Mouse (Mus musculus): ENCODE data around the gene Galm. TPM values are rescaled to one million over a fixed set of nuclear protein-coding genes. Genes with fewer than 3 reads are reported as not detected.

The Galm gene
- polyA plus RNA-seq, 2 experiments: 11.7 to 13.7 TPM

DNA sequence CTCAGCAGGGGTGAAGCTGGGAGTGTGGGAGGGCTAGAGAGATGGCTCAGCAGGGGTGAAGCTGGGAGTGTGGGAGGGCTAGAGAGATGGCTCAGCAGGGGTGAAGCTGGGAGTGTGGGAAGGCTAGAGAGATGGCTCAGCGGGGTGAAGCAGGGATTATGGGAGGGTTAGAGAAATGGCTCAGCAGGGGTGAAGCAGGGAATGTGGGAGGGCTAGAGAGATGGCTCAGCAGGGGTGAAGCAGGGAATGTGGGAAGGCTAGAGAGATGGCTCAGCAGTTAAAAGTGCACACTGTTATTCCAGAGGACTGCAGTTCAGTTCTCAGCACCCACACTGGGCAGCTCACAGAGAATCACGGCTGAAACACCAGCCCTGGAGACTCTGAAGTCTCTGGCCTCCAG lies 26.4 kb downstream of the Galm start:
- DNase-seq (ENCODE audit: low spot score): no peak
- Histone ChIP-seq H3K27me3 (ENCODE audit: control insufficient read depth, insufficient read depth, low read length) (no peaks in the 10 kb centered on the region), H3K9ac (ENCODE audit: low read depth, low read length, severe bottlenecking) (no peak overlapping the region), H3K4me2 (replicated peaks; ENCODE audit: low read depth, low read length, severe bottlenecking) (no peak overlapping the region), H3K4me1 (ENCODE audit: control insufficient read depth, insufficient read depth, low read length) (no peaks in the 10 kb centered on the region), H3K36me3 (ENCODE audit: control insufficient read depth, insufficient read depth, low read length) (no peaks in the 10 kb centered on the region), H3K27ac (replicated peaks; ENCODE audit: low read depth, low read length) (no peak overlapping the region), H3K4me3 (replicated peaks; ENCODE audit: low read length) (no peak overlapping the region), H3K9me3 (ENCODE audit: control insufficient read depth, low read length) (no peaks in the 10 kb centered on the region)
- TF ChIP-seq POLR2A (IDR thresholded peaks at IDR 0.05; ENCODE audit: borderline replicate concordance, extremely low read depth, insufficient read depth, insufficient read length): no peak
- 75% methylated on average over 2 of the region's 2 CpGs for WGBS
- no peak for ATAC-seq (ENCODE audit: low FRiP score, low read depth)

DNA sequence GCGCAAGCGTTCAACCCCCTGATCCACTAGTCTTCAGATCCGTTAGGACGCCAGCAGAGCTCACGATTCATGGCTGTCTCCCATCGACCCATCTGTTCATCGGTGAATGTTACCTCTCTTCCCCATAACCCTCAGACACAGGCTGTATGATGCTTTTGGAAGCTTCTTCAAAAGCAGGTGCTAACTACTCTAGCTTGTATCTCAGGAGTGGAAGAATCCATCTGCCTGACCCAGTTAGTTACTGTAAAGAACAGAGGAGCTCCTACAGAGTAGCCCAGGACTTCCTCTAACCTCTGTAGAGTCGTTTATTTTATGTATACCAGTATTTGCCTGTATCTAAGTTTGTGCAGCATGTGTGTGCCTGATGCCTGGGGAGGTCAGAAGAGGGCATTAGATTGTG lies 29.6 kb downstream of the Galm start:
- TF ChIP-seq POLR2A (IDR thresholded peaks at IDR 0.05; ENCODE audit: borderline replicate concordance, extremely low read depth, insufficient read depth, insufficient read length): no peak
- Histone ChIP-seq H3K9me3 (ENCODE audit: control insufficient read depth, low read length) (no peaks in the 10 kb centered on the region), H3K4me1 (ENCODE audit: control insufficient read depth, insufficient read depth, low read length) (no peaks in the 10 kb centered on the region), H3K27me3 (ENCODE audit: control insufficient read depth, insufficient read depth, low read length) (no peaks in the 10 kb centered on the region), H3K36me3 (ENCODE audit: control insufficient read depth, insufficient read depth, low read length) (no peaks in the 10 kb centered on the region), H3K4me3 (replicated peaks; ENCODE audit: low read length) (no peak overlapping the region), H3K9ac (ENCODE audit: low read depth, low read length, severe bottlenecking) (no peak overlapping the region), H3K27ac (replicated peaks; ENCODE audit: low read depth, low read length) (no peak overlapping the region), H3K4me2 (replicated peaks; ENCODE audit: low read depth, low read length, severe bottlenecking) (no peak overlapping the region)
- 88% methylated on average over 8 of the region's 8 CpGs for WGBS
- no peak for ATAC-seq (ENCODE audit: low FRiP score, low read depth)
- no peak for DNase-seq (ENCODE audit: low spot score)

DNA sequence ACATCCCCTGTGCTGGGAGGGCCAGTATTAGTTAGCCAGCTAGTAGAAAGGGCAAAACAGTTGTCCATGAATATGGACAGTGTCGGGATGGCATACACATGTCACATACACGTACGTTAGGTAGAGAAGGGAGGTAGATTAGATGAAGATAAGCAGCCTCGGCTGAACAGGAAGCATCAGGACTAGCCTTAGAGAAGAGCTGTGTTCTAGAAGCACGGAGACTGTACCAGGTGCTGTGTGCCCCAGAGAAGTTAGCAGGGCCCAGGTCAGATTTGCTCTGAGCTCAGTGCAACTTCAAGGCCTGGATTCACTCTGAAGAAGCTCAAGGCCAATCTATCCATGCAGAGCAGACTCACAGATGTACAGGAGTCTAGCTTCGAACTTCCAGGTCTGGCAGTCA lies 30.2 kb downstream of the Galm start:
- TF ChIP-seq POLR2A (IDR thresholded peaks at IDR 0.05; ENCODE audit: borderline replicate concordance, extremely low read depth, insufficient read depth, insufficient read length): no peak
- H3K4me3 ChIP-seq (replicated peaks; ENCODE audit: low read length): no peak overlapping the region
- 90% methylated on average over 6 of the region's 6 CpGs for WGBS

DNA sequence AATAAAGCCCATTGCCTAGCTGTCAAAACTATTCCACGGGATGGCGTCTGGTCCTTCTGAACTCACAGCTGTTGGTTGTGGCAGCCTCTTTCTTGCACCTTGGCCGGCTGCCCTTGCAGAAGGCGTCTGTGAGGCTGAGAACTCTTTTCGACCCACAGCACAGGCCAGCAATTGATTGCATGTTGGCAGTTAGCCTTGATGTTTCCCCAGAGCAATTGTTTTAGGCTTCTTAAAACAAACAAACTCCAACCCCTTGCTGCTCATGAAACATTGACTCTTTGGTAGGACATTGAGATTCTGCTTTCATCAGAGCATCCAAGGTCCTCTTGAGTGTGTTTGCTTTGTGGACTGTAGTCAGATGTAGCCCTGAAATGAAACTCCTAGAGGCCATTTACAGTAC lies 33.2 kb downstream of the Galm start:
- H3K27me3 ChIP-seq (ENCODE audit: control insufficient read depth, insufficient read depth, low read length): no peaks in the 10 kb centered on the region
- no peak overlapping the region for H3K4me2 ChIP-seq (replicated peaks; ENCODE audit: low read depth, low read length, severe bottlenecking)
- H3K36me3 ChIP-seq (ENCODE audit: control insufficient read depth, insufficient read depth, low read length): no peaks in the 10 kb centered on the region
- no peak for ATAC-seq (ENCODE audit: low FRiP score, low read depth)
- 42% methylated on average over 5 of the region's 5 CpGs for WGBS
- no peak overlapping the region for H3K9ac ChIP-seq (ENCODE audit: low read depth, low read length, severe bottlenecking)
- H3K27ac ChIP-seq (replicated peaks; ENCODE audit: low read depth, low read length): no peak overlapping the region
- peaks cover 1% of the 10 kb centered on the region; the same call in 1 of the 2 replicates for H3K4me1 ChIP-seq (ENCODE audit: control insufficient read depth, insufficient read depth, low read length)
- no peaks in the 10 kb centered on the region for H3K9me3 ChIP-seq (ENCODE audit: control insufficient read depth, low read length)
- no peak overlapping the region for H3K4me3 ChIP-seq (replicated peaks; ENCODE audit: low read length)
- DNase-seq (ENCODE audit: low spot score): peak; percentile 69
- no peak for TF ChIP-seq POLR2A (IDR thresholded peaks at IDR 0.05; ENCODE audit: borderline replicate concordance, extremely low read depth, insufficient read depth, insufficient read length)

More for the DNA sequence above, 30.2 kb downstream of the Galm start:
- no peak for ATAC-seq (ENCODE audit: low FRiP score, low read depth)
- H3K4me1 ChIP-seq (ENCODE audit: control insufficient read depth, insufficient read depth, low read length): no peaks in the 10 kb centered on the region
- no peak overlapping the region for H3K9ac ChIP-seq (ENCODE audit: low read depth, low read length, severe bottlenecking)
- no peaks in the 10 kb centered on the region for H3K9me3 ChIP-seq (ENCODE audit: control insufficient read depth, low read length)
- H3K27ac ChIP-seq (replicated peaks; ENCODE audit: low read depth, low read length): no peak overlapping the region
- no peaks in the 10 kb centered on the region for H3K27me3 ChIP-seq (ENCODE audit: control insufficient read depth, insufficient read depth, low read length)
- H3K4me2 ChIP-seq (replicated peaks; ENCODE audit: low read depth, low read length, severe bottlenecking): no peak overlapping the region
- H3K36me3 ChIP-seq (ENCODE audit: control insufficient read depth, insufficient read depth, low read length): no peaks in the 10 kb centered on the region
- DNase-seq (ENCODE audit: low spot score): no peak

DNA sequence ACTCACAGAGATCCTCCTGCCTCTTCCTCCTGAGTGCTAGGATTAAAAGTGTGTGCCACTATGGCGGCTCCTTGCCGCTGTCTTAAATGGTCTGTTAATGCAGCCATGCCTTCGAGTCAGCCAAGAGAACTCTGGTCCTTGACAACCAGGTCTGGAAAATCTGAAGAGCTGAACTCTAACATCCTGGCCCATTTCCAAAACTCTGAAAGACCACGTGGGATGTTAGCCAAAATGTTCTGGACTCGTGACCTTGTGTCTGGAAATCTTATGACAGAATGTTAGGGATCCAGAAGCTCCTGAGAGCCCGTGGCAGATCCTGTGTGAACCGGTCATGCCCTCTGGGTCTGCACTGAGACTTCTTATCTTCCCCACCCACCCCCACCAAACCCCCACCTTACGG lies 36.7 kb downstream of the Galm start:
- H3K36me3 ChIP-seq (ENCODE audit: control insufficient read depth, insufficient read depth, low read length): no peaks in the 10 kb centered on the region
- DNase-seq (ENCODE audit: low spot score): no peak
- no peaks in the 10 kb centered on the region for H3K9me3 ChIP-seq (ENCODE audit: control insufficient read depth, low read length)
- WGBS: 80% methylated on average over 8 of the region's 8 CpGs
- no peak overlapping the region for H3K4me2 ChIP-seq (replicated peaks; ENCODE audit: low read depth, low read length, severe bottlenecking)
- no peaks in the 10 kb centered on the region for H3K27me3 ChIP-seq (ENCODE audit: control insufficient read depth, insufficient read depth, low read length)
- TF ChIP-seq POLR2A (IDR thresholded peaks at IDR 0.05; ENCODE audit: borderline replicate concordance, extremely low read depth, insufficient read depth, insufficient read length): no peak
- no peak overlapping the region for H3K9ac ChIP-seq (ENCODE audit: low read depth, low read length, severe bottlenecking)
- H3K4me3 ChIP-seq (replicated peaks; ENCODE audit: low read length): no peak overlapping the region
- no peak for ATAC-seq (ENCODE audit: low FRiP score, low read depth)
- H3K4me1 ChIP-seq (ENCODE audit: control insufficient read depth, insufficient read depth, low read length): peaks cover 28% of the 10 kb centered on the region
- no peak overlapping the region for H3K27ac ChIP-seq (replicated peaks; ENCODE audit: low read depth, low read length)

DNA sequence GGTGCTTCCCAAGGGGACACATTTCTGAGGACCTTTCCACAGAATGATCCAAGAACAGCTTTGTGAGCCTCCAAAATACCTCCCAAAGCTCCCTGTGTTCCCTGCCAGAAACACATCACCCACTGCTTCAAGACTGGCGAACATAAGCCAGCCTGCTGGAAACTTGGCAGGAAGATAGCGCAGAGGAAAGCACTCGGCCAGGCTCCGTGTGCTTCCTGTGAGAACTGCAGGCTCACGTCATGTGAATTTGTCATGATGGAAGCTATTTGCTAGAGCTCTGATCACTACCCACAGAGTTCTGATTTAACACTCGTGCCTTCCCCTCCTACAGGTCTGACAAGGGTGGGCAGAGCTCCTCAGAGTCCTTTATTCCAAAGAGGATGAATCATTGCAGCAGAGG lies 38.5 kb downstream of the Galm start:
- H3K9ac ChIP-seq (ENCODE audit: low read depth, low read length, severe bottlenecking): no peak overlapping the region
- ATAC-seq (ENCODE audit: low FRiP score, low read depth): no peak
- no peak overlapping the region for H3K4me2 ChIP-seq (replicated peaks; ENCODE audit: low read depth, low read length, severe bottlenecking)
- 0 out of 2 replicates have a peak overlapping the region, but pooled peaks have one; percentile 13 for H3K27ac ChIP-seq (replicated peaks; ENCODE audit: low read depth, low read length)
- no peak for TF ChIP-seq POLR2A (IDR thresholded peaks at IDR 0.05; ENCODE audit: borderline replicate concordance, extremely low read depth, insufficient read depth, insufficient read length)
- 62% methylated on average over 6 of the region's 6 CpGs for WGBS
- peaks cover 30% of the 10 kb centered on the region for H3K4me1 ChIP-seq (ENCODE audit: control insufficient read depth, insufficient read depth, low read length)
- no peak overlapping the region for H3K4me3 ChIP-seq (replicated peaks; ENCODE audit: low read length)
- no peaks in the 10 kb centered on the region for H3K9me3 ChIP-seq (ENCODE audit: control insufficient read depth, low read length)
- H3K36me3 ChIP-seq (ENCODE audit: control insufficient read depth, insufficient read depth, low read length): no peaks in the 10 kb centered on the region
- no peaks in the 10 kb centered on the region for H3K27me3 ChIP-seq (ENCODE audit: control insufficient read depth, insufficient read depth, low read length)
- DNase-seq (ENCODE audit: low spot score): peak; percentile 46

All from limb, embryonic 14.5 days (tissue).